Mouse (Mus musculus) frontal cortex, postnatal 25 days (tissue): ENCODE data around the gene Fdxacb1.

Experiments used
- DNase-seq, 2 experiments: peaks; one replicate each; pipeline ENCODE4 v3.0.0; 2022; ENCODE audit warnings: low spot score in 2 of 2

Gene Fdxacb1

GRCm38 (mm10) chr9:50746214-50746677 lies 21.8 kb upstream of the Fdxacb1 start, which contains the start of gene 2310030G06Rik:
2310030G06Rik (minus strand) TSS chr9:50746536.
- no peak for DNase-seq

- no peak for DNase-seq
Measured at GRCm38 (mm10) chr9:50750706-50751105, 17.3 kb upstream of the Fdxacb1 start.

- no peak for DNase-seq
Measured at GRCm38 (mm10) chr9:50751323-50751722, 16.7 kb upstream of the Fdxacb1 start, which contains the start of gene Cryab. Cryab (plus strand) TSS chr9:50751325.

GRCm38 (mm10) chr9:50752054-50752602 lies 15.9 kb upstream of the Fdxacb1 start, which contains the start of gene Hspb2:
Hspb2 (minus strand) TSS chr9:50752354.
- no peak for DNase-seq

GRCm38 (mm10) chr9:50752784-50753615 lies 15.0 kb upstream of the Fdxacb1 start:
- DNase-seq: peak in 1 of 2 experiments; percentile 56

GRCm38 (mm10) chr9:50753947-50754346 lies 14.1 kb upstream of the Fdxacb1 start:
- no peak for DNase-seq

GRCm38 (mm10) chr9:50756711-50757110 lies 11.3 kb upstream of the Fdxacb1 start:
- DNase-seq: no peak

- DNase-seq: no peak
Measured at GRCm38 (mm10) chr9:50761520-50762243, 6.4 kb upstream of the Fdxacb1 start.

GRCm38 (mm10) chr9:50763331-50763730 lies 4.7 kb upstream of the Fdxacb1 start:
- no peak for DNase-seq

GRCm38 (mm10) chr9:50767531-50768106 lies 417 bp upstream of the Fdxacb1 start:
- no peak for DNase-seq

GRCm38 (mm10) chr9:50770011-50770410 lies 2.0 kb downstream of the Fdxacb1 start:
- no peak for DNase-seq

GRCm38 (mm10) chr9:50774026-50774462 lies 6.0 kb downstream of the Fdxacb1 start:
- DNase-seq: no peak

- peak; percentile 84 to 85 for DNase-seq
Measured at GRCm38 (mm10) chr9:50774991-50775612, 7.1 kb downstream of the Fdxacb1 start, which contains the start of the genes Alg9 and 1110032A03Rik. Alg9 (plus strand) TSS chr9:50775019. 1110032A03Rik (minus strand) TSS chr9:50775520.

GRCm38 (mm10) chr9:50775662-50776126 lies 7.7 kb downstream of the Fdxacb1 start:
- DNase-seq: no peak

GRCm38 (mm10) chr9:50776162-50776760 lies 8.2 kb downstream of the Fdxacb1 start:
- DNase-seq: no peak

GRCm38 (mm10) chr9:50782155-50782554 lies 14.1 kb downstream of the Fdxacb1 start:
- no peak for DNase-seq

- DNase-seq: no peak
Measured at GRCm38 (mm10) chr9:50795266-50795665, 27.2 kb downstream of the Fdxacb1 start.

- DNase-seq: no peak
Measured at GRCm38 (mm10) chr9:50796776-50797175, 28.7 kb downstream of the Fdxacb1 start.

- no peak for DNase-seq
Measured at GRCm38 (mm10) chr9:50797641-50798040, 29.6 kb downstream of the Fdxacb1 start.

- no peak for DNase-seq
Measured at GRCm38 (mm10) chr9:50798368-50798767, 30.3 kb downstream of the Fdxacb1 start.

GRCm38 (mm10) chr9:50800985-50801384 lies 32.9 kb downstream of the Fdxacb1 start:
- no peak for DNase-seq
